Mouse (Mus musculus) neutrophil, adult 65 days (primary cell): Measurements from ENCODE around the gene Vmn2r74. TPM values are rescaled to one million over a fixed set of nuclear protein-coding genes. Genes with fewer than 3 reads are reported as not detected.

ENCODE experiments used
- total RNA-seq: library from RNA; stranded (reverse); gene quantifications from 2 replicates; pipeline ENCODE4 v1.2.4, GENCODE M21; 2023

Vmn2r74 gene
- not detected in 2 replicates for total RNA-seq

DNA sequence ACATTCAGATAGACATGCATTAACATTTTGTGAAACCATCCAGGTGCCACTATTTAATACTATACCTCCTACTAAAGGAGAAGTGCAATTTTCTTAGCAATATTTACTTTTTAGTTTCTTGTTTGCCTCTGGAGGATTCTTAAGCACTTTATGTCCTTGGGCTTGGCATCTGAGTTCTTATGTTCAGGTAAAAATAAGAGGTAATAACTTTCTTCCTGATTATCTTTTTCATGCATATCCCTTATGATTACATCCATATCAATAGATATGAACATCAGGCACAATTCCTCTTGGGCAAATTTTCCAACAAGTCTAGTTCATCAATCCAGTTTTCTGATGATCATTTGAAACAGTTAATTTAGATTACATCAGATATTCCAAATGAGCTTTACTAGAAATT is at the start of gene Vmn2r74:
TSS of gene Vmn2r74 (minus strand) at position 101 of the 400 bp plus-strand sequence.

Other genes starting within 250 kb of the Vmn2r74 start
- not detected in 2 replicates for gene Vmn2r72, start 206.5 kb downstream of the Vmn2r74 start, total RNA-seq
- not detected in 2 replicates for gene Vmn2r73, start 85.4 kb downstream of the Vmn2r74 start, total RNA-seq
- not detected in 2 replicates for gene Vmn2r75, start 210.1 kb upstream of the Vmn2r74 start, total RNA-seq